Mouse (Mus musculus) liver, embryonic 14.5 days (tissue): ENCODE results near the gene Fsd1.

Experiments
- CTCF ChIP-seq: IDR thresholded peaks from 2 replicates; pipeline ENCODE4 v1.5.1; 2016; ENCODE audit warnings: antibody characterized with exemption, low read depth, control low read depth
- EP300 ChIP-seq: IDR thresholded peaks from 2 replicates; pipeline ENCODE4 v1.6.1; 2016; ENCODE audit warnings: antibody characterized with exemption, low read depth

- TF ChIP-seq CTCF (no peak), EP300 (no peak)
These were observed 30.2 kb upstream of the Fsd1 start for GRCm38 (mm10) chr17:55956129-55956528.
